Mouse (Mus musculus) CH12.LX (cell line): ENCODE results near the gene 2310022B05Rik. TPM values are rescaled to one million over a fixed set of nuclear protein-coding genes. Genes with fewer than 3 reads are reported as not detected.

Experiments
- DNase-seq: peaks from one replicate; pipeline ENCODE4 v3.0.0-alpha.2; 2013; ENCODE audit errors: extremely low read depth
- H3K27ac ChIP-seq: 2 replicates; pipeline ENCODE4 v1.5.1; 2012; ENCODE audit warnings: low read depth, mild to moderate bottlenecking, control low read depth, moderate library complexity; ENCODE audit not compliant: insufficient read depth
- H3K27me3 ChIP-seq: replicated peaks from 2 replicates; pipeline ENCODE3; 2012; ENCODE audit warnings: inconsistent platforms
- H3K36me3 ChIP-seq, 2 experiments: replicated peaks in 1 of 2; 2 replicates each; pipeline versions ENCODE3 to v1.6.1; 2012; ENCODE audit warnings: inconsistent platforms in 1 of 2, low read length in 1 of 2, mild to moderate bottlenecking in 1 of 2, mixed read lengths in 1 of 2, moderate library complexity in 1 of 2; ENCODE audit not compliant: control insufficient read depth in 1 of 2, insufficient read depth in 1 of 2
- H3K4me1 ChIP-seq, 2 experiments: 2 replicates each; pipeline ENCODE4 v1.6.1; 2012; ENCODE audit warnings: inconsistent platforms in 1 of 2, moderate library complexity in 1 of 2; ENCODE audit not compliant: insufficient read depth in 2 of 2, control insufficient read depth in 1 of 2
- H3K4me2 ChIP-seq: 2 replicates; pipeline ENCODE4 v1.6.1; 2012; ENCODE audit warnings: low read depth, mild to moderate bottlenecking, control low read depth; ENCODE audit not compliant: poor library complexity, insufficient read depth, severe bottlenecking
- H3K4me3 ChIP-seq, 3 experiments: fragments of 150-350 bp in 1 of 3; sonication (generic) in 1 of 3; replicated peaks in 1 of 3; 2 replicates each; pipeline versions ENCODE3 to v1.5.1; 2011 to 2012; ENCODE audit warnings: low read depth in 2 of 3, low read length in 2 of 3, mild to moderate bottlenecking in 2 of 3, moderate library complexity in 2 of 3, control low read depth in 1 of 3, improper control_type of control experiment in 1 of 3, inconsistent platforms in 1 of 3, mixed read lengths in 1 of 3; ENCODE audit not compliant: poor library complexity in 1 of 3
- H3K79me2 ChIP-seq: replicated peaks from 2 replicates; pipeline ENCODE4 v1.6.1; 2012; ENCODE audit warnings: mild to moderate bottlenecking, moderate library complexity; ENCODE audit not compliant: control insufficient read depth, poor library complexity, insufficient read depth, severe bottlenecking; ENCODE audit errors: extremely low read depth
- H3K9ac ChIP-seq: 2 replicates; pipeline ENCODE4 v1.6.1; 2012; ENCODE audit warnings: low read depth, mild to moderate bottlenecking, control low read depth, moderate library complexity; ENCODE audit not compliant: insufficient read depth
- H3K9me3 ChIP-seq: replicated peaks from 2 replicates; pipeline ENCODE3; 2012; ENCODE audit warnings: low read length, inconsistent platforms, mixed read lengths
- BHLHE40 ChIP-seq: IDR thresholded peaks from 2 replicates; pipeline ENCODE4 v1.6.1; 2011; ENCODE audit warnings: mild to moderate bottlenecking, low read depth, low read length, improper control_type of control experiment
- CTCF ChIP-seq, 2 experiments: IDR thresholded peaks in 1 of 2; conservative IDR thresholded peaks in 1 of 2; 2 replicates each; pipeline ENCODE4 v1.5.1; 2011 to 2012; ENCODE audit warnings: low read depth in 2 of 2, low read length in 2 of 2, improper control_type of control experiment in 1 of 2, inconsistent platforms in 1 of 2, mild to moderate bottlenecking in 1 of 2, moderate library complexity in 1 of 2
- EP300 ChIP-seq: IDR thresholded peaks from 2 replicates; pipeline ENCODE4 v1.6.1; 2011; ENCODE audit warnings: low read length, improper control_type of control experiment
- ETS1 ChIP-seq: conservative IDR thresholded peaks from 2 replicates; pipeline ENCODE4 v1.6.1; 2012; ENCODE audit warnings: low read depth, mild to moderate bottlenecking, inconsistent platforms, low read length, improper control_type of control experiment, moderate library complexity
- GABPA ChIP-seq: IDR thresholded peaks from 2 replicates; pipeline ENCODE4 v1.6.1; 2012; ENCODE audit warnings: low read depth, low read length, improper control_type of control experiment, inconsistent platforms; ENCODE audit not compliant: insufficient replicate concordance
- IRF4 ChIP-seq: IDR thresholded peaks from 2 replicates; pipeline ENCODE4 v1.6.1; 2014; ENCODE audit warnings: low read depth, mild to moderate bottlenecking, inconsistent platforms, low read length, improper control_type of control experiment
- JUN ChIP-seq: IDR thresholded peaks from 2 replicates; pipeline ENCODE4 v1.6.1; 2011; ENCODE audit warnings: low read depth, mild to moderate bottlenecking, low read length, improper control_type of control experiment, moderate library complexity; ENCODE audit not compliant: insufficient read depth
- KAT2A ChIP-seq: IDR thresholded peaks from 2 replicates; pipeline ENCODE4 v1.6.1; 2012; ENCODE audit warnings: low read length, improper control_type of control experiment, inconsistent platforms; ENCODE audit not compliant: insufficient replicate concordance
- MAFK ChIP-seq: IDR thresholded peaks from 2 replicates; pipeline ENCODE4 v1.6.1; 2011; ENCODE audit warnings: low read length, improper control_type of control experiment; ENCODE audit not compliant: insufficient replicate concordance
- MAZ ChIP-seq: IDR thresholded peaks from 2 replicates; pipeline ENCODE4 v1.6.1; 2012; ENCODE audit warnings: low read depth, mild to moderate bottlenecking, inconsistent platforms, low read length, improper control_type of control experiment, moderate library complexity
- MEF2A ChIP-seq: IDR thresholded peaks from 2 replicates; pipeline ENCODE4 v1.6.1; 2014; ENCODE audit warnings: low read depth, mild to moderate bottlenecking, inconsistent platforms, low read length, improper control_type of control experiment, borderline replicate concordance
- MXI1 ChIP-seq: IDR thresholded peaks from 2 replicates; pipeline ENCODE4 v1.6.1; 2011; ENCODE audit warnings: mild to moderate bottlenecking, low read depth, low read length, improper control_type of control experiment
- MYC ChIP-seq: IDR thresholded peaks from 2 replicates; pipeline ENCODE4 v1.6.1; 2011; ENCODE audit warnings: low read depth, mild to moderate bottlenecking, improper control_type of control experiment, low read length
- NRF1 ChIP-seq: IDR thresholded peaks from 2 replicates; pipeline ENCODE4 v1.6.1; 2014; ENCODE audit warnings: low read depth, mild to moderate bottlenecking, inconsistent platforms, low read length, improper control_type of control experiment, moderate library complexity
- PAX5 ChIP-seq: IDR thresholded peaks from 2 replicates; pipeline ENCODE4 v1.6.1; 2012; ENCODE audit warnings: low read length, inconsistent platforms, mixed read lengths
- RAD21 ChIP-seq: IDR thresholded peaks from 2 replicates; pipeline ENCODE4 v1.6.1; 2011; ENCODE audit warnings: low read depth, mild to moderate bottlenecking, low read length, improper control_type of control experiment, moderate library complexity
- RCOR1 ChIP-seq: conservative IDR thresholded peaks from 2 replicates; pipeline ENCODE4 v1.6.1; 2012; ENCODE audit warnings: low read depth, mild to moderate bottlenecking, inconsistent platforms, low read length, improper control_type of control experiment
- TBP ChIP-seq: conservative IDR thresholded peaks from 2 replicates; pipeline ENCODE4 v1.6.1; 2011; ENCODE audit warnings: low read depth, low read length, improper control_type of control experiment
- USF1 ChIP-seq: IDR thresholded peaks from 2 replicates; pipeline ENCODE4 v1.6.1; 2014; ENCODE audit warnings: low read depth, mild to moderate bottlenecking, inconsistent platforms, low read length, improper control_type of control experiment
- USF2 ChIP-seq: conservative IDR thresholded peaks from 2 replicates; pipeline ENCODE4 v1.6.1; 2011; ENCODE audit warnings: low read depth, low read length, improper control_type of control experiment
- ZC3H11A ChIP-seq: IDR thresholded peaks from 2 replicates; pipeline ENCODE4 v1.6.1; 2012; ENCODE audit warnings: low read depth, mild to moderate bottlenecking, inconsistent platforms, low read length, improper control_type of control experiment
- ZKSCAN1 ChIP-seq: IDR thresholded peaks from 2 replicates; pipeline ENCODE4 v1.6.1; 2012; ENCODE audit warnings: low read depth, inconsistent platforms, low read length, improper control_type of control experiment, borderline replicate concordance
- ZNF384 ChIP-seq: IDR thresholded peaks from 2 replicates; pipeline ENCODE4 v1.6.1; 2012; ENCODE audit warnings: low read depth, low read length, improper control_type of control experiment, inconsistent platforms
- dilution Hi-C: fragments of 300-500 bp; cut with MboI; formaldehyde crosslinking; loops from 2 replicates; pipeline ENCODE4 v1.14.3; 2020; ENCODE audit warnings: low sequenced_read_pairs; ENCODE audit not compliant: extremely low pct_unique_long_range_greater_than_20kb, extremely low pct_ligation_motif_present
- in situ Hi-C: fragments of 300-500 bp; cut with MboI; formaldehyde crosslinking; loops from 3 replicates; pipeline ENCODE4 v1.14.3; 2019; ENCODE audit warnings: low sequenced_read_pairs, low pct_ligation_motif_present, low pct_unique_long_range_greater_than_20kb, mixed read lengths
- polyA plus RNA-seq: library from polyadenylated mRNA; unstranded; fragments of >175 nt; gene quantifications from 2 replicates; pipeline ENCODE4 v1.2.1, GENCODE M21; 2012; ENCODE audit warnings: low read depth; ENCODE audit not compliant: insufficient read length
- total RNA-seq, 2 experiments: library from RNA; depleted of rRNA; stranded (reverse); fragments of 300-350 nt in 1 of 2; fragments of >200 nt in 1 of 2; gene quantifications; 2 replicates each; pipeline ENCODE4 v1.2.3; 2012 to 2014

2310022B05Rik gene
- total and polyA plus RNA-seq, 3 experiments, result 3.2 to 7.1 (median 5.7) TPM

- Histone ChIP-seq H3K4me3 (no peak overlapping the region), H3K36me3 (peaks cover 44 to 82% of the 10 kb centered on the region in 2 experiments), H3K27ac (peak overlapping the region; percentile 26), H3K4me2 (no peak overlapping the region), H3K9me3 (no peaks in the 10 kb centered on the region), H3K9ac (no peak overlapping the region), H3K79me2 (no peaks in the 10 kb centered on the region), H3K4me1 (peaks cover 8 to 23% of the 10 kb centered on the region in 2 experiments), H3K27me3 (no peaks in the 10 kb centered on the region)
- in situ Hi-C loops (no loop called here), dilution Hi-C loops (no loop called here)
- DNase-seq, result no peak
- TF ChIP-seq GABPA (no peak), MYC (no peak), BHLHE40 (no peak), RAD21 (no peak), MXI1 (no peak), TBP (no peak), KAT2A (no peak), ZNF384 (no peak), JUN (no peak), RCOR1 (no peak), MAZ (no peak), NRF1 (no peak), PAX5 (no peak), USF2 (no peak), ZKSCAN1 (no peak), ETS1 (no peak), USF1 (no peak), IRF4 (no peak), CTCF (conservative IDR thresholded peaks at IDR 0.05 in 1 of 2, IDR thresholded peaks at IDR 0.05 in 1 of 2; ENCODE audit: low read depth in 2 of 2, low read length in 2 of 2) (no peak), EP300 (no peak)
Measured at GRCm38 (mm10) chr8:124701023-124701422, 37.9 kb upstream of the 2310022B05Rik start.

GRCm38 (mm10) chr8:124700271-124700670 lies 37.1 kb upstream of the 2310022B05Rik start:
- H3K36me3 ChIP-seq, result peaks cover 45 to 83% of the 10 kb centered on the region in 2 experiments
- no peaks in the 10 kb centered on the region for H3K27me3 ChIP-seq
- dilution Hi-C loops, result no loop called here
- H3K4me3 ChIP-seq, result no peak overlapping the region
- no peak for DNase-seq
- H3K9me3 ChIP-seq, result no peaks in the 10 kb centered on the region
- no peak for TF ChIP-seq ZC3H11A
- no peak for TF ChIP-seq MXI1
- no peak for TF ChIP-seq MYC
- TF ChIP-seq MEF2A, result no peak
- no peak for TF ChIP-seq MAFK
- no peak for TF ChIP-seq JUN
- in situ Hi-C loops, result no loop called here
- H3K4me1 ChIP-seq, result peaks cover 8 to 23% of the 10 kb centered on the region in 2 experiments
- H3K4me2 ChIP-seq, result no peak overlapping the region
- peak overlapping the region; percentile 26; the same call in 1 of the 2 replicates for H3K27ac ChIP-seq
- no peak overlapping the region for H3K9ac ChIP-seq
- no peaks in the 10 kb centered on the region for H3K79me2 ChIP-seq
